Mouse (Mus musculus) thymus, postnatal 25 days (tissue): Measurements from ENCODE around the gene Chmp1a.
"Not testable (repeated sequence)": the region's sequence is repeated elsewhere in the genome, so short reads cannot be mapped to it uniquely, and the experiment has no call there.

Source experiments
- DNase-seq: peaks from one replicate; pipeline ENCODE4 v3.0.0; 2022

Gene Chmp1a

DNA sequence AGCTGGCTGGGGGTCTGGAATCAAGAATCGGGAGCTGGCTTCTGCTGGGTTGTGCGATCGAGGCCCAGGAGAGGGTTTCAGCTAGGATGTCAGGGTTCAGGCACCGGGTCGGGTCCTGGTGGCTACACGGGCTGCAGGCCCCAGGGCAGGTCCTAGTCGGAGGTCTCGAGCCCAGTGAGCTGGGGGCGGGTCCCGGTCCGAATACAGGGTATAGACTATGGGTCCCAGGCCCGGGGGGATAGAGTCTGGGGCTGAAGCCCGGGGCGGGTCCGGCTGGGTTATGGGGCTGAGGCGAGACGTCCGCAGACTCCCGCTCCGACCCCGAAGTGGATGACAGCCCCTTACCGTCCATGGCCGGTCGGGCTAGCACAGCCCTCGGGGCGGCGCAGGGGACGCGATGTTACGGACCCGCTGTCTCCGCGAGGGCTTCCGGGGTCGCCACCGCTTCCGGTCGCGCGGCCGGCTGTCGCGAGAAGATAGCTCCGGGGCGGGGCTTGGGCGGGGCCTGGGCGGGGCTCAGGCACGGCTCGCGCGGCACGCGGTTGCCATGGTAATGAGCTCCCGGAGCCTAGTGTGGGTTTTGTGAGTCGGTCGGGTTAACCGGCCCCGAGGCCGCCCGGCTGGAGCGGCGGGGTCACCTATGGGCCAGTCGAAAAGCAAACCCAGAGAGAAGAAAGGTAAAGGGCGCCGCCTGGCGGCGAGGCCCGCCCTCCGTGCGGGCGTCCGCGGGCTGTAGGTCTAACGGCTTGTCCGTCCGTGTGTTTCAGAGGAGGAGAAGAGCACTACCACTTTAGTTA lies at the start of gene Chmp1a, which contains the start of gene Spata33:
Chmp1a (minus strand) TSS at position 443 of the 797 bp plus-strand sequence.
Spata33 (plus strand) TSS at position 512 of the 797 bp plus-strand sequence.
- peak; percentile 86 for DNase-seq

DNA sequence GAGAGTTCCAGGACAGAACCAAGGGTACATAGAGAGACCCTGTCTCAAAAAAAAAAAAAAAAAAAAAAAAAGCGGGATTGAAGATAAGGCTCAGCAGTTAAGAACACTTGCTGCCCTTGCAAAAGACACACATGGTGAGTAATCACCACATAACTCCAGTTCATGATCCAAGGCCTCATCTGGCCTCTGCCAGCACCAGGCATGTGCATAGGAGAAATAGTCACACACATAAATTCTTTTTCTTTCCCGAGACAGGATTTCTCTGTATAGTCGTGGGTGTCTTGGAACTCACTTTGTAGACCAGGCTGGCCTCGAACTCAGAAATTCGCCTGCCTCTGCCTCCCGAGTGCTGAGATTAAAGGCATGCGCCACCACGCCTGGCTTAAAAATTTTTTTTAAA lies 45.0 kb upstream of the Chmp1a start:
- not testable (repeated sequence) for DNase-seq

DNA sequence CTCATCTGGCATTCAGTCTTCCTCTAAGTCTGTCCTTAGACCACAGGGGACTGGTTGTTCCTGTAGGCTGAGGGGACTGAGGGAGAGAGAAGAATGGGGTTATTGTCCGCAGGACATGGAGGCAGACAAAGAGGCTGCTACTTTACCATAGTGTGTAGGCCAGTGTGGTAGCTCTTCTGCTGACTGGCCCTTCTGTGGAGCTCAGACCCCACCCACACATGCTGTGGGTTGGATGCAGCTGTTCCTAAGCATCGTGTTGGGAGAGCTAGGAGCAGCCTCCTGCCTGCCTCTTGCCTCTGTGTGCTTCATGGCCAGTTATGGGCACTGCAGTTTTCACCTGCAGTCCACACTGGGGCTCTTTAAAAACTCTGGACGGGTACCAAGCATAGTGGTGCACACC lies 44.6 kb upstream of the Chmp1a start:
- DNase-seq, result no peak

DNA sequence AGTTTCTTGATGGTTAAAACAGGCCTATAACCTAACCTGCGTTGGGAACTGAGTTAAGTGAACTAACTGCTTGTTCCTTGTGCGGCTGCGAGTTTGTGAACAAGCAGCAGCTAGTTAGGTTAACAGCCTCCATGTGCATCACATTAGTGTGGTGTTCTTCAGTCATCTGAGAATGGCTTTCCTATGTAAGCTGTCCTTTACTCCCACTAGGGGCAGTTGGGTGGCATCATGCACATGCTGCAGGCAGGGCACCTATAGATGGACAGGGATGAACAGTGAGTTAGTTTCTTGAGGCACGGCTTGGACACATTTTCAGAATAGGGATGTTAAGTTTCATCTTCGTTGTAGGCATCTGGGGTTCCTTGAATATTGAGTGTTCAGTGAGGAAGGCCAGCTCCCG lies 42.6 kb upstream of the Chmp1a start:
- no peak for DNase-seq

DNA sequence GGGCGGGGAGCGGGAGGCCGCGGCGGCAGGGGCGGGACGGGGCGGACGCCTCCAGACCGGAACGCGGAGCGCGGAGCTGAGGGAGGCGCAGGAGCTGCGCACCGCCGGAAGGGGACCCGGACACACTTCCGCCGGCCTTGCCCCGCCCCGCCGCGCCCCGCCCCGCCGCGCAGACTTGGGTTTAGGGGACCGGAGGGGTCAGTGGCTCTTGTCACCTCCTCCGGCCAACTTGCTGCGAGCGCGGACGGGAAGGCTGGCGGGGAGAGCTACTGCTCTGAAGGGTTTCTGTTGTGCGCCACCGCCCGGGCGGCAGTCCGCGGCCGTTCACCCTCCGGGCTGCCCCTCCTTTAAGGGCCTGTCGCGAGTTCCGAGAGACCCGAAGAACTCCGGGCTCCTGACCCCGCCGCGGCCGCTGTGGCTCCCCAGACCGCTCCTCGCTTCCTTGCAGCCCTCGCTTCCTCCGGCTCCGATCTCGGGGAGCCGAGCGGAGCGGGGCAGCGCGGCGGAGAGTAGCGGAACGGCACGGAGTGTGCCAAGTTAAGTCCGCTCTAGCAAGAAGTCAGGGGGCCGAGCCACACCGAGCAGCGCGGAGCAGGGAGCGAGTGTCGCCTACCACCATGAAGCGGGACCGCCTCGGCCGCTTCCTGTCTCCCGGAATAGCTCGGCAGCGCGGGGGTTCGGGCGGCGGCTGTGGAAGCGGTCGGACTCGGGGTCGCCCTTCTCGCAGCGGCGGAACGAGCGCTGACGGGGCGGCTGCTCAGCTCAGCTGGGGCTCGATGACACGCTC lies 41.7 kb upstream of the Chmp1a start, which contains the start of the genes Zfp276 and Vps9d1:
Zfp276 (plus strand) TSS at position 97 of the 787 bp plus-strand sequence.
Vps9d1 (minus strand) TSS at position 250 of the 787 bp plus-strand sequence.
- DNase-seq, result peak; percentile 88

DNA sequence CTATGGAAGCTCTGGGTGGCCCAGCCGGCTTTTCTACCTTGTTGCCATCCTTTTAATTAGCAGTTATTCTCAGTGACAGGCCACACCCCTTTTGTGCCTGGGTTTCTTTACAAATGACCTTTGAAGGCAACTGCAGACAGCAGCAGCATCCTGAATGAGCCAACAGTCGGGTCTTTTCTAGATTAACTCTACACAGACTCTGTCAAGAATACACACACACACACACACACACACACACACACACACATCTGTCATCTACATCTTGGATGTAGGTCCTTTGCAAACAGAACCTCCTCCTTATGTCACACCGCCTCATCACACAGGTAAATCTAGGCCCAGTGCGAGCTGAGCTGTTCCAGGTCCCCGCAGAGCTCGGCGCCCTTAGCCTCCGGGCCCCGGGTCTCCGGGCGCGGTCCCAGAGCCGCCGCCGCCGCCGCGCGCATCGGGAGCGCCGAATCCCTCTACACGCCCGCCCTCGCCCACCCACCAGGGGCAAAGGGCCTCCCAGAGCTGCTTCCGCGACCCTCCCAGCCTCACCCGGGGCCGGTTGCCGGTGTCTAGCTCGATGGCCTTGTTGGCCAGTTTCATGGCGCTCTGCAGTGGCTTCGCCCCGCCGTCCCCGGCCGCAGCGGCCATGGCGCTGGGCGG lies 41.0 kb upstream of the Chmp1a start:
- no peak for DNase-seq

DNA sequence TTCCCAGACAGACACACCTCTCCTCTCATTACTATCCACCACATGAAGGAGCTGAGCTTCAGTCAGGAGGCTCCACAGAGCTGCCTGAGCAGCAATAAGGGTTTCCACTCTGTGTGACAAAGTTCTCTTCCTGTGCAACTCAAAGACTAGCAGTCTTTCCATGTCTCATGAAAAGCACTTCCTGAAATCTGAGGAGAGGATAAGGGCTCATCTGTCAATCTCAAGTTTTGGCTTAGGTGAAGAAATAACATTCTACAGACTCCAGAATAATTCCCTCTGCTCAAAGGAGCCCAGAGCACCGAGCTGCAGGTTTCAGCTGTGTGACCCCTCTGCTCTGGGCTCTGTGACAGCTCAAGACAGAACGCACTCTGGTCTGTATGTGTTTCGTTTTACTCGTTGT lies 40.4 kb upstream of the Chmp1a start:
- DNase-seq, result no peak

DNA sequence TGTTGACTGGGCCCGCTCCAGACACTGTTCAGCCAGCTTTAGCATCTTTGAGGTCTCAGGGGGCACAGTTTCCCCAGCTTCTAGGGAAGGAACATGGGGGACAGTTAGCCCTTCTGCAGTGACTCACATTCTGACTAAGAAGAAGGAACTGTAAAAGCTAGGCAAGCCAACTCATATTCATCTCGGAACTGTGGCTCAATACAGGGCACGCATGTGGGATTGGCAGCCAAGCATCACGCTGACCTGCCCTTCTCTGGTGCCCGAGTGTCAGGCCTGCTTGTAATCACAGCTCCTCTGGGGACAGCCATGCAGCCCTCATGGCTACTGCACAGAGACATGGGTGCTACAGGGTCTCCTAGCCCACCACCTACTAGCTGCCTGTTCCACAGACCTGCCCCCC lies 38.4 kb upstream of the Chmp1a start:
- no peak for DNase-seq

DNA sequence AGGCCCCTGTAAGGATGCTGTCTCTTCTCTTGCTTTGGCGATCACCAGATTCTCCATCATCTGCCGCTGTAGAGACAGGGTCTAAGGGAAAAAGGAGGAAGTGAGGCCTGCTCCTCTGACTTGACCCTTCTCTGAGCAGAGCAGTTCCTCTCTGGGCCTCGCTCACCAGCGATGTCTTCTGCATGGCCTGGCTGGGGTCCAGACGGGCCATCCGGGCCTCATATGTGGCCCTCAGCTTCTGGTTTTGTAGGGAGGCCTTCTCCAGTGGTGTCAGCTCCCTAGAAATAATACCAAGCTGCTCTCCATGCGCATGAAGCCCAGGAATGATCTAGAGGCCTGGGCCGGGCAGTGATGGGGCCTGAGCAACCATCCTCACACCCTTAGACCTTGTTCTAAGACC lies 36.0 kb upstream of the Chmp1a start:
- no peak for DNase-seq

DNA sequence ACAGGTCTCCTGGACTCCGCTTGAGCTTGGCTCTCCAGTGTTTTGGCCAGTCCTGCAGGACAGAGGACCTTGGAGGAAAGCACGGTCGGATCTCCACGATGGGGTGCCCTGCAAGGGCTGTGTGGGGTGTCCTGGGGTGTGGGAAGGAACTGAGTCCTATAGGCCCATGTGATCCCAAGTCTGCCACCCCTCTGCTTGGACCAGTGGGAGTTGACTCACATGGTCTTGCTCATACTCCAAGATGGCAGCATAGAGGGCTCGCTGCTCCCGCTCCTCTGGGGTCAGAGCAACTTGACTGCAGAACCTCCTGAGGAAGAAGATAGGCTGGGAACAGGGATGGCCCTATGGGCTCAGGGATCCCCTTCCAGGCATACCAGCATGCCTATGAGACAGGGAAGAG lies 35.2 kb upstream of the Chmp1a start:
- DNase-seq, result no peak

DNA sequence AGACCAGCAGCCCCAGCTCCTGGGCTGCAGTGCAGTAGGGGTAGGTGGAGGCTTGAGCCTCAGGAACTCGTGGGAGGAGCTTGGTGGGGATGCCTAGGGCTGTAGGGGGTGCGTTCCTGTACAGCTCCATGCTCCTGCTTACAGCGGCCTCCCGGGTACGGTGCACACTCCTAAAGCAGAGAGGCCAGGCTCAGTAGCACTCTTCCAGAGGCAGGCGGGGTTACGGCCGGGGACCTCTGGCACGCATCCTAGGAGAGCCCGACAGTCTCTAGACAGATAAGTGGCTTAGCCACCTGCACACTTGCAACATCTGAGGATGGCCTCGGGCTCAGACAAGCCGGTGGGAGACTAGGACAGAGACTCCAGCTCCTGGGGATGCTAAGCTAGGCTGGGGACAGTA lies 33.0 kb upstream of the Chmp1a start:
- no peak for DNase-seq

DNA sequence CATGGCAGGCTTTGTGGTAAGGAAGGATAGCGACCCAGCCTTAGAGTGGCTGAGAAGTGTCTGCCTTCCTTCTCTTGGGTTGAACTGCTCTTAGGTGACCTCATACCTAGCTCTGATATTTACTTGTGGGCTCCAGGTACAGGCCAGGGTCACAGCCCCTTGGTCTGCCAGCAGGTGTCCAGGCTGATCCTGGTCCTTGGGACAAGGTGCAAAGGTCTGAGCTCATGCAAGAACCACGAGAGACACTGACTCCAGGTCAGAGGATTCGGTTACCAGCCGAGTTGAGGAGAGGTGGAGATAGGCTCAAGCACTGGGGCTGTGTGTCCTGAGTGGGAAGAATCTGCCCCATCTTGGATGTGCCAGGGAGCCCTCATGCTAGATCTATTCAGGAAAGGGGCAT lies 31.8 kb upstream of the Chmp1a start:
- no peak for DNase-seq

DNA sequence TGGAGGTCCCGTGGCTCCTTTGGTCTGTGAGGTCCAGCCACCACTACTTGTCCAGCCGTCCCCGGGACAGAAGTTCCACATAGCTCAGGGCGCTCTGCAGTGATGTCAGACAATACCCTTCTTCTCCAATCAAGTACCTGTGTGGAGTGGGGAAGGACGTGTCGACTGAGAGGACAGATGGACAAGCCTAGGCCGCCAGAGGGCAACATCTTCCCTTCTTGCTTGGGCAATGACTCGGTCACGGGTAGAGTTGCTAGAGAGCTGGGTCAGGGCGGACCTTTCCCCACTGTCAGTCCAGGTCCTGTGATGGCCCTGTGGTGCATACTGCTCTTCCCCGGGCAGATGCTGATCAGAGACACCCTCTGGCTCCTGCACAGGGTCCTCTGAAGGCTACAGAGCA lies 30.5 kb upstream of the Chmp1a start:
- DNase-seq, result no peak

DNA sequence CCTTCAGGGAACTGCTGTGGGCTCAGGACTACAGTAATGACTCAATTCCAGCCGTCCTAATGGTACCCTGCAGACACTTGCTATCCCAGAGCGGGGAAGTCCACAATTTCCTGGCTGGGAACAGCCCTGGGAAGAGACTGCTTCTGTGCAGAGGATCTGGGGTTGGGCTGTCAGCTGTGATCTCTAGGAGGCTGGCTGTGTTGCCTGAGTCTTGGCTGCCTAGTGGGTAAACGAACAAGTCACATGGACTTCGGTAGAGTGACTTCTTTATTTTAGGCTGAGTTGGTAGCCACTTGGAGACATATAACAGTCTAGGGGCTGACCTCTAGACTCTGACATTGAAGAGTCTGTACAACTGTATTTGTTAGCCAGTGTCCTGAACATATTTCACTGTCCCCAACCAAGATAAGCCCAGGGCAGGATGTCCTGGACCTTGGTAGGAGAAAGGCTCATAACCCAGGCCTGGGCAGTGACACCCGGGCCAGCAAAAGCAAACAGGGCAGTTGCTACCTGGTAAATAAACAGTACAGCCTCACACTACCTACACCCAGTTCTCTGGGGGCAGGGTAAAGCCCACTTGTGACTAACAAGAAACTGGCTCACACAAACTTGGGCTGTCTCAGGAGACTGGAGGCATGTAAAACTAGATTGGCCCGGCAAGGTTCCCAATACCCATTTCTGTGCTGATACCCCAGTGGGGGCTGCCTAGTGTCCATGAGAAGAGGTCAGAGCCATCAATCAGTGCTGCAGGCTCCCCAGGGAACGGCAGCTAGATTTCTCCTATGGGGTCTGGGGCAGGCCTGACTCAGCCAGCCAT lies 29.8 kb upstream of the Chmp1a start:
- no peak for DNase-seq

DNA sequence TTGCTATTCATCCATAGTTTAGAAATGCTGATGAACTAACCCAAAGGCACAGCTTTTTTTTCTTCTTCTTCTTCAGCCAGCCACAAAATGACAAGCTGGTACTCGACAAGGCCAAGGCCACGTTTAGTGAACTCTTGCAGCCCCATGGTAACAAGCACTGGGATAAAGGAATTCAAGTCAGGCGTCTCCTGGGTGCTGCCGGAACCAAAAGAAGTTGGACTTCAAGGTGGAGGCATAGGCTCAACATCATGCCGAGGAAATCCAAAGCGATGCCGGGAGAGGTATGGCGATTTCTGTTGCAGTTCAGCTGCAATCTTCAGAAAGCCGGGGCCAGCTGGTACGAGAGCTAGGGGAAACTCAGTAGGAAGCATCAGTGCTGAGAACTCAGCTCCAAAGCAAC lies 26.8 kb upstream of the Chmp1a start:
- no peak for DNase-seq

DNA sequence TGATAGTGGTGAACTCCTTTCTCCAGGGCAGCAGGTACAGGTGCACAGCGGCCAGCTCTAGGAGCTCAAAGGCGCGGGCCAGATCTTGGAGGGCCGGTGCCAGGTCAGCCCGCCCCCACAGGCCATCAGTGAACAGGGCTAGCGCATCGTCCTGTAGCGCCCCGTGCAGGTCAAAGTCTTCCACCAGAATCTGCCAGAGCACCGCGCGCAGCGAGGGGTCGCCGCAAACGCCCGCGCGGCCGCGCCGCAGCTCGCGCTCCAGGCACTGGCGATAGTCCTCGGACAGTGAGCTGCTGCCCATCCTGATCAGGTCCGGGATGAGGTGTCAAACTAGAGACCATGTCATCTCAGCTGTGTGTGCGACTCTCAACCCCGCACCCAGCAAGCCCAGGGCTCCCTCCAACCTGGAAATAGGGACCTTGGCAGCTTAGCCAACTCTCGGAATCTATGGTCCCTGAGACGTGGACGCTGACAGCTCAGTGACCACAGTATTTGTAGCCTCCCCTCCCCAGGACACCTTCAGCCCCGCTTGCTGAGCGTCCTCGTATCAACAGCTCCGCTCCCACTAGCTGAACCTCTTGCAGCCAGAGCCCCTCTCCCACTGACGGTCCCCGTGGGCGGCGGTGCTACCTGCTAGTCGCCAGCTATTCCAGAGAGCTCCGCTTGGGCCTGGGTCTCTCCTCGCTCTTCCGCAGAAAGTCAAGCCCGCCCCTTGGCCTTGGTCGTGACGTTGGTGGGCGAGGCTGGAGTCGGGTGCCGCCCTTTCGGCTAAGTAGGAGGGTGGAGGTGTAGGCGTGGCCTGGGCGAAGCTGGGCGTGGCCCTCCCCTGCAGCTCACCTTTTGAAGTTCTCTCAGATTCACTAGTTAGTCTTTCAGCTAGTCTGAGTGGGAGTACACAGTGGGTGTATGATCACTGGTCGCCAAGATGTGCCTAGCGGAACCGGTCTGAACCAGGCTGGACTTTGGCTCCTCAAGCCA lies 23.2 kb upstream of the Chmp1a start, which contains the start of gene Spata2l:
Spata2l (minus strand) TSS at position 714 of the 978 bp plus-strand sequence.
- DNase-seq, result peak; percentile 97

DNA sequence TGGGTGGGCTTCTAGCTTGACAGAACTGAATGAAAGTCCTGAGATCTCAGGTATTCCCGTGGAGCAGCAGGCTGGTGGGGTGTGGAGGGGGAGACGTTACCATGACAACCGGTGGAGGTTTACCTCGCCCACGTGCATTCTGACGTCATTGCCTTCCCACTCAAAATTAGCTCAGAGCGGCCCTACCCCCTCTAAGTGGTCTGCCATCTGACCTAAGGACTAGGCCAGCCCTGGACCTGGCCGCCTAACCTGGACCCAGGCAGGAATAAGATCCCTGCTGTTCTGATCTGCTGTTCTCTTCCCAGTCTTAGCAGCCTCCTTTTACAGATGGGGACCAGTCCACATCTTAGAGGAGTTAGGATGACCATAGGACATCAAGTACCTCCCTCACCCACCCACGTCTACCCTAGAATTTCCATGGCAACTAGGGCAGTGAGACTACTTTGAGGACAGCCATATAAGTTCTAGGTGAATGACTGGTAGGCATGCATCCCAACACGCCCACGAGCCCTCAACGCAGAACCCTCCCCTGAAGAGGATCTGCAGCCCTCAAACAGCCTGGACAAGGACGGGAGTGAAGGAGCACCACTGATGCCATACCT lies 22.5 kb upstream of the Chmp1a start:
- no peak for DNase-seq

DNA sequence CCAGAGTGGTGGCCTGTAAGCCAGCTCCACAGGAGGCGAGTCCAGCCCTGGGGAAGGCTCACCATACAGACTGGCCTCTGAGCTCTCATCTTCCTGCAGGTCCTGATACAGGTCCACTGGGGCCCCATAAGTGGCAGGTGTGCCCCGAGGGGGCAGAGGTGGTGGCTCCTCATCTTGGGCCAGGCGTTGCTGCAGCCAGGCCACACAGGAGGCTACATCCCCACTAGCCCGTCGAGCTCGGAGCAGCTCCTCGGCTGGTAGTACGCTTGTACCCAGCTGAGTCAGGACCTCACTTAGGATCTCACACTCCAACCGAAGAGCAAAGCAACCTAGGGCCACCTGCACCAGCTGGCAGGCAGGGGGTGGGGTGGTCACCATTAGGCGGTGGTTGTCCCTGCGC lies 21.2 kb upstream of the Chmp1a start:
- no peak for DNase-seq

DNA sequence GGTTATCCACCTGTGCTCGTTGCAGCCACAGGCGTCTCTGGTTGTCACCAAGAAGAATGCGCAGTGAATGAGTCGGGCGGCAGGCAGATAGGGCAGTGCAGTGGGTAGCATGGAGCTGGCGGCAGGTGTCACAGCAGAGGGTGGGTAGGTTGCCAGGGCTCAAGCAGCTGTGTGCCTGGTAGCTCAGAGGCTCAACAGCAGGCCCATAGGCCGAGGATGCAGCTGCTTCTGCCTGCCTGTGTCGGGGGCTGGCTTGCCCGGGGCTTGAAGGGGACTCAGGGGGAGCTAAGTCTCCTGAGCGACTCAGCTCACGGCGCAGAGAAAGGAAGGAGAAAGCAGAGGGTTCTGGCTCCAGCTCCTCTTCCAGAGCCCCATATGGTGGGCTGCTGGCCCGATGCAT lies 20.7 kb upstream of the Chmp1a start:
- DNase-seq, result no peak

DNA sequence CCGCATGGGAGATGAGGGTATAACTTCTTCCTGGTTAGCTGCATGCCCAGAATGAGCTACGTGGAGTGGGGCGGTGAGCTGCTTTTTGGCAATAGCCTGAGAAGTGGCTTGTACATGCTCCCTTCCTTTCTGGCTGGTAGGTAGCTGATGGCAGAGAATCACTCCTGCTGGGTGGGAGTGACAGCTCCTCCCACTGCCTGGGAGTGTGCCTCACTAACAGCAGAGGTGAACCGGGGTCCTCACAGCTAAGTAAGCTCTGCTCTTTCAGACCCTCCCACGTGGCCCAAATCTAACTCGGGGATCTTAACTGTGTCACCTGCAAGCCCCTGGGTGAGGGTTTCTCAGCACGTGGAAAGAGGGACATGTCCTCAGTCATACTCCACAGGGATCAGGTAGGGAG lies 20.0 kb upstream of the Chmp1a start:
- no peak for DNase-seq

DNA sequence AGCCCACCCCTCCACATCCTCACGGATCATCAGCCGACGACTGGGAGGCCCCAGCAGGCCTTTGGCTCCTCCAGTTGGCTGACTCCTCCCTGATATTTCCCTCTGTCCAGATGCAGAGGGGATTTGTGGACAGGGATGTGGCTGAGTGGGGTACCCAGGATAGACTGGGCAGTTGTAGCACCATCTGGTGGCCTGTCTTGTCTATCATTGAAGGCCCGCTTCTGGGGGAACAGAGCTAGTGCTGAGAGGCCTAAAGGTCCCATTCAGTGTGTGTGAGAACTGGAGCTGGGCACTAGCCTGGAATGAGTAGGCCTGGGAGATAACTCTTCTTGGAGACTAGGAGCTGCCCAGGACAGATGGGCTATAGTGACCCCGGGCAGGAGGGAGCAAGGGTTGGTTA lies 19.2 kb upstream of the Chmp1a start:
- DNase-seq, result no peak
